Mouse (Mus musculus): Measurements from ENCODE around the gene Bcl9l. TPM values are rescaled to one million over a fixed set of nuclear protein-coding genes. Genes with fewer than 3 reads are reported as not detected.

Gene Bcl9l
- polyA plus RNA-seq, 1 experiment from 2014 or later: 7.5 TPM

DNA sequence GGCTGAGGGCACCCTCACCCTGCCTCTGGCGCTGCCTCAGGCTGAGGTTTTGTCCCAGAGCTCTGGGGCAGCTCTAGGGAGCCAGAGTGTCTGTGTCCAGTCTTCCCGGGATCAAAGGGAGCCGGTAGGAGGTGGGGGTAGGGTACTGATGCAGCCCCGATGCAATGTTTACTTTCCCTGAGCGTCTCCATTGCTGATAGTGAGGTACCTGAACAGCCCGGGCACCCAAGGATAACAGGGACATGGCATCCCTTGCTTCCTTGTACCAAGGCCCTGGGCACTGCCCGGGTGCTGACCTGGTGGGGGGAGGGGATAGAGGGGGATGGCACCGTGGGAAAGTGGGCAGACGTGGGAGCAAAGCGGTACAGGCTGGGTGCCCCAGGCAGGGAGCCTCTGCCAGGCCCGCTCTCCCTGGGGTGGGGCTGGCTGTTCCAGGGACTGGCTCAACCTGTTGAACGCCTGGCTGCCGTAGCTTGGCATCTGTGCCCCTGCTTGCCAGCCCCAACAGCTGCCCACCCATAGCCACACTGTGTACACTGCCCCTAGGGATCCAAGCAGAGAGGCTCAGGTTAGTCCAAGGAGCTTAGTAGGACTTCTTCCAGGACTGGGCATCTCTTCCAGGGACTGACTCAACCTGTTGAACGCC, 3.0 kb downstream of the Bcl9l start:
- Histone ChIP-seq H3K27me3 (replicated peaks) (no peaks in the 10 kb centered on the region), H3K9ac (peak overlapping the region; percentile 93), H3K27ac (peak overlapping the region; percentile 98), H3K9me3 (no peaks in the 10 kb centered on the region), H3K4me3 (replicated peaks) (peak overlapping the region; percentile 95), H3K36me3 (no peaks in the 10 kb centered on the region), H3K4me1 (replicated peaks) (peaks cover 73% of the 10 kb centered on the region), H3K4me2 (replicated peaks) (peak overlapping the region; percentile 86)
- 14% methylated on average over 14 of the region's 14 CpGs for WGBS
- ATAC-seq: no peak

GRCm38 (mm10) chr9:44486335-44486734, 3.7 kb downstream of the Bcl9l start:
- Histone ChIP-seq H3K4me1 (replicated peaks) (peaks cover 80% of the 10 kb centered on the region), H3K9ac (peak overlapping the region; percentile 93), H3K27ac (peak overlapping the region; percentile 98), H3K27me3 (replicated peaks) (no peaks in the 10 kb centered on the region), H3K36me3 (0 out of 2 replicates have a peak, but pooled peaks cover under 1% of the 10 kb centered on the region), H3K4me3 (replicated peaks) (peak overlapping the region; percentile 95), H3K4me2 (replicated peaks) (peak overlapping the region; percentile 86), H3K9me3 (no peaks in the 10 kb centered on the region)
- ATAC-seq: no peak
- 11% methylated on average over 3 of the region's 3 CpGs for whole genome bisulfite sequencing

DNA sequence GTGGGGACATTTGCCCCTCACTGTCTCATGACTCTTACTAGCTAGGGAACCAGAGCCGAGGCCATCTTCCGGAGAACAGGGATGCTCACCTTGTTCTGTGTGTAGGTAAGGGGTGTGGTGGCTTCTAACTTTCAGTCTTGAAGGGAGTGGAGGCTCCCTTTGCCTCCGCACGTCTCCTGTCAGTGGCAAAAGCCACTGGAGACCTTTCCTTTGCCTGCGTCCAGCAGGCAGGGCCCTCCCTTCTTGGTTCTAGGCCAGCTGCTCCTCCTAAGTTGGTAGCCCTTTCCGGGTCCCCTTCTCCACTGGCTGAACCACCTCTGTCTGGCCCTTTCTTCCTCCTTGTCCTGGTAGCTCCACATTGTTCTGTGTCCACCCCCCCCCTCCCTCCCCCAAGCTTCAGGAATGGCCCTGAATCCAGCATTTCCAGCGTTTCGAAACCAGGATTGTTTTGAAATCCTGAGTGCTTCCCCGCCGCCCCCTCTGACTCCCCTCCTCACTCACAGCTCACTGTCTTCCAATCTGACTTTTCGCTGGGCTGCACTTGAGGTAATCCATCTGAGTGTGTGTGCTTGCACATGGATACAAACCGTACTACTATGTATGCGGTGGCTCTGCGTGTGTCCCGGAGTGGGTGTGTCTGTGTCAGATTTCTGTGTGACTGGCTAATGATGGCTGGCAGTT, 4.3 kb downstream of the Bcl9l start:
- peaks cover 85% of the 10 kb centered on the region for H3K4me1 ChIP-seq (replicated peaks)

DNA sequence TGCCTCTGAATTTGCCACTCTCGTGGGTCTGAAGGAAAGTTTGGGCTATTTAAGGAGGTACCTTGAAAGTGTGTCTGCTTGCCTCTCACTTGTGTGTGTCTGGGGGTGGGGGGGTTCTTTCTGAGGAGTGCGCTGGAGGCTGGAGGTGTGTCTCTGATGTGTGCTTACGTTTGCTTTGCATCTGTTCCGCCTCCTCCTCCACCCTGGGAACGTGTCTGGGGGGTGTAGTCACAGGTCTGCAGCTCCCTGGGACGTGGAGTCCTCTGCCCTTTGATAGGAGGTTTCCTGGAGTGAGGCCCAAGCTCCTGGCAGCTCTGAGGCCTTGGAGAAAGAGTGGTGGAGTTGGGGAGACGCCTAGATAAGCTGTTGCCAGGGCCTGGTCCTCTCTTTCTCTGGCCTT, 4.8 kb downstream of the Bcl9l start:
- H3K4me1 ChIP-seq (replicated peaks): peaks cover 87% of the 10 kb centered on the region
- peak; percentile 54 for ATAC-seq
- H3K9ac ChIP-seq: peak overlapping the region; percentile 93
- H3K9me3 ChIP-seq: no peaks in the 10 kb centered on the region
- H3K4me2 ChIP-seq (replicated peaks): peak overlapping the region; percentile 86
- 7% methylated on average over 7 of the region's 7 CpGs for whole genome bisulfite sequencing
- H3K27ac ChIP-seq: peak overlapping the region; percentile 98
- H3K4me3 ChIP-seq (replicated peaks): peak overlapping the region; percentile 95
- H3K36me3 ChIP-seq: 0 out of 2 replicates have a peak, but pooled peaks cover 4% of the 10 kb centered on the region
- H3K27me3 ChIP-seq (replicated peaks): no peaks in the 10 kb centered on the region

More for the DNA sequence above, 4.3 kb downstream of the Bcl9l start:
- Histone ChIP-seq H3K27ac (peak overlapping the region; percentile 98), H3K4me3 (replicated peaks) (peak overlapping the region; percentile 95), H3K4me2 (replicated peaks) (peak overlapping the region; percentile 86), H3K9me3 (no peaks in the 10 kb centered on the region), H3K36me3 (0 out of 2 replicates have a peak, but pooled peaks cover 4% of the 10 kb centered on the region), H3K9ac (peak overlapping the region; percentile 93), H3K27me3 (replicated peaks) (no peaks in the 10 kb centered on the region)
- 13% methylated on average over 15 of the region's 15 CpGs for WGBS
- ATAC-seq: no peak

DNA sequence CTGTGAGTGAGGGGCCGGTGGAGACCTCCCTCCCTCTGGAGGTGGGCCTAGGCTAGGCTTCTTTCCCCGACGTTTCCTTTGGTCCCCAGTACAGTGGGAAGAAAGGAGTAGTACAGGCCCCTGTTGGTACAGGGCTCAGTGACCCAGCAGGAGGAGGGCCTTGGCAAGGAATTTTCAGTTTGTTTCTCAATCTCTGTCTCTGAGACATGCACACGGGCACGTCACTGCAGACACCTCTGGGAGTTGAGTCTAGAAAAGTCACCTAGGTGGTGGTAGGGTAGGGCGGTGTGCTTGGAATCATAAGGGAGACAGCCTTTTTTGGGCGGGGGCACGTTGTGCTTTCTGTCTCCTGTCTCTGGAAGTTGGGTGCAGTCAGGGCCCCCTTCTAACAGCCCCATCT, 5.8 kb downstream of the Bcl9l start:
- peak overlapping the region; percentile 39; the same call in 1 of the 2 replicates for H3K9ac ChIP-seq
- H3K4me3 ChIP-seq (replicated peaks): peak overlapping the region; percentile 95; the same call in 1 of the 2 replicates
- H3K9me3 ChIP-seq: no peaks in the 10 kb centered on the region
- no peak for ATAC-seq
- H3K27ac ChIP-seq: peak overlapping the region; percentile 98
- WGBS: 28% methylated on average over 8 of the region's 8 CpGs
- peak overlapping the region; percentile 86 for H3K4me2 ChIP-seq (replicated peaks)
- H3K27me3 ChIP-seq (replicated peaks): no peaks in the 10 kb centered on the region
- peaks cover 94% of the 10 kb centered on the region for H3K4me1 ChIP-seq (replicated peaks)
- 0 out of 2 replicates have a peak, but pooled peaks cover 4% of the 10 kb centered on the region for H3K36me3 ChIP-seq

- Histone ChIP-seq H3K36me3 (0 out of 2 replicates have a peak, but pooled peaks cover 4% of the 10 kb centered on the region), H3K9me3 (no peaks in the 10 kb centered on the region), H3K4me2 (replicated peaks) (peak overlapping the region; percentile 86), H3K4me3 (replicated peaks) (peak overlapping the region; percentile 95), H3K27ac (peak overlapping the region; percentile 98), H3K9ac (peak overlapping the region; percentile 39), H3K4me1 (replicated peaks) (peaks cover 97% of the 10 kb centered on the region), H3K27me3 (replicated peaks) (no peaks in the 10 kb centered on the region)
- peak; percentile 10 for ATAC-seq
- 13% methylated on average over 5 of the region's 5 CpGs for WGBS
Measured at GRCm38 (mm10) chr9:44488855-44489381, 6.3 kb downstream of the Bcl9l start.

DNA sequence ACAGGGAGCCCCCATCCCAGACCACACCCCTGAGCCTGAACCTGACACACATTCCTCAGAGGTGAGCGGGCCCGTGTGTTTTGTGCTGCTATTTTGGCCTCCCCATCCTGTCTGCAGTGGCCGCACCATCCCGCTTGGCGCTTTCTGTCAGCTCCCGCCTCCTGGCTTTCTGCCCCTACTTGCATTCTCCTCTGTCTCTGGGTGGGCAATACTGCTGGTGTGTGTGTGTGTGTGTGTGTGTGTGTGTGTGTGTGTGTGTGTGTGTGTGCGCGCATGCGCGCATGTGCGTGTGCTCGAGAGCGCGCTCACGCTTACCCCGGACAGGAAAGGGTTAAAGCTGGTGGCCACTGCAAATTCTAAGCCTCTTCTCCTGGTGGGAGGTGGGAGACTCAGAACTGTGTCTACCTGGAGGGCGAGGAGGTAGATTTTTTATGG, 7.0 kb downstream of the Bcl9l start:
- peak overlapping the region; percentile 98 for H3K27ac ChIP-seq
- H3K9ac ChIP-seq: no peak overlapping the region
- 10% methylated on average over 17 of the region's 17 CpGs for WGBS
- H3K36me3 ChIP-seq: 0 out of 2 replicates have a peak, but pooled peaks cover 4% of the 10 kb centered on the region
- no peaks in the 10 kb centered on the region for H3K9me3 ChIP-seq
- H3K4me1 ChIP-seq (replicated peaks): peaks cover 97% of the 10 kb centered on the region
- peak overlapping the region; percentile 86 for H3K4me2 ChIP-seq (replicated peaks)
- no peak for ATAC-seq
- H3K4me3 ChIP-seq (replicated peaks): peak overlapping the region; percentile 20
- no peaks in the 10 kb centered on the region for H3K27me3 ChIP-seq (replicated peaks)

DNA sequence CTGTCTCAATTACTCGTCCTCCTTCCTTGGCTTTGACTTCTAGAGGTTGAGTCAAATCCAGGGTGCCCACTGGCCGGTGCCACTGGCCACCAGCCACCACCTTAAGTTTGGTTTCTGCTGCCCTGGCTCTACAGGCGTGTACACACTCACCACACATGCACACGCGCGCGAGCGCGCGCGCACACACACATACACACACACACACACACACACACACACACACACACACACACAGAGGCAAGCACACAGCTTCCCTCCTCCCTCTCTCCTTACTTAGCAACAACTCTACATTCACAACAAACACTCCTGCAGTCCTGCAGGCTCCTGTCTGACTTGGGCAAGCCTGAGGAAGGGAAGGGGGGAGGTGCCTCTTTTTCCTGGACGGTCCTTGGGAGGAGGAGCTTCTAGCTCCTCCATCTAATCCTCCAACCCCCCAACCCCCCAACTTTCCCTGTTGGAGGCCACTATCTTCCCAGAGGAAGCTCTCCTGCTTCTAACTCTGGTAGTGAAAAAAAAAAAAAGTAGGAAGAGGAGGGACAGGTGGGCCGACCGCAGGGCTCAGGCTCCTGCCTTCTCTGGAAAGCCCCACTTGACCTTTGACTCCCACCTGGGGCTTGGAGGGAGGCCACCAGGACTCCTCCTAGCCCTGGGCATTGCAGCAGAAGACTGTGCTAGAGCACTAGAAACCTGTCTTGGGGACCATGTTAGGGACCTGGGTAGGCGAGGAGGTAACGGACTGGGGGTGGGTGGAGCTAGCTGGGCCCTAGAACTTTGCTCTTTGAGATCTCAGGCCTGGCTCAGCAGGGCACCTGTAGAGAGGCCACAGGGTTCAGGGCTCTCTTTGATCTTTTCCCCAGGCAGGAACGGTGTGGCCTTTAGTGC, 7.7 kb downstream of the Bcl9l start:
- 20% methylated on average over 17 of the region's 17 CpGs for WGBS
- ATAC-seq: peak; percentile 37
- peak overlapping the region; percentile 98 for H3K27ac ChIP-seq
- peaks cover 97% of the 10 kb centered on the region for H3K4me1 ChIP-seq (replicated peaks)
- no peaks in the 10 kb centered on the region for H3K9me3 ChIP-seq
- H3K9ac ChIP-seq: no peak overlapping the region; the same call in 1 of the 2 replicates
- H3K27me3 ChIP-seq (replicated peaks): no peaks in the 10 kb centered on the region
- H3K4me2 ChIP-seq (replicated peaks): peak overlapping the region; percentile 86
- peak overlapping the region; percentile 20; the same call in 1 of the 2 replicates for H3K4me3 ChIP-seq (replicated peaks)
- 0 out of 2 replicates have a peak, but pooled peaks cover 4% of the 10 kb centered on the region for H3K36me3 ChIP-seq

DNA sequence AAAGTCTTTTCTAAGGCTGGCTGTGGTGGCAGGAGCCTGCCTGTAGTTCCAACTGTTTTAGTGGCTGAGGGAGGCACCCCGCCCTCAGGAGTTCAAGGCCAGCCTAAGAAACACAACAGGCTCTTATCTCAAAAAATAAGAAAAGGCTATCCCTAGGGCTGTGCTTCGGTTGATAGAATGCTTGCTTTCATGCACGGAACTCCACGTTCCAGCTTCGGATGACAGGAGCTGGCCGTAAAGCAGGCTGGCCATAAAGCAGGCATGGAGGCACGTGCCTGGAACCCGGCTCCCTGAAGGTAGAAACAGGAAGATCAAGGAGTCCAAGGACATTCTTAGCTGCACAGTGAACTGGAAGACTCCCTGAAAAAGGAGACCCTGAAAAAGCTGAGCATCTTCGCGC, 8.7 kb downstream of the Bcl9l start:
- H3K4me1 ChIP-seq (replicated peaks): peaks cover 94% of the 10 kb centered on the region
- no peaks in the 10 kb centered on the region for H3K27me3 ChIP-seq (replicated peaks)
- peak overlapping the region; percentile 86; the same call in 1 of the 2 replicates for H3K4me2 ChIP-seq (replicated peaks)
- peak overlapping the region; percentile 98 for H3K27ac ChIP-seq
- no peak overlapping the region for H3K4me3 ChIP-seq (replicated peaks)
- H3K9ac ChIP-seq: no peak overlapping the region
- 56% methylated on average over 10 of the region's 10 CpGs for WGBS
- H3K9me3 ChIP-seq: no peaks in the 10 kb centered on the region
- no peak for ATAC-seq
- H3K36me3 ChIP-seq: 0 out of 2 replicates have a peak, but pooled peaks cover 4% of the 10 kb centered on the region

DNA sequence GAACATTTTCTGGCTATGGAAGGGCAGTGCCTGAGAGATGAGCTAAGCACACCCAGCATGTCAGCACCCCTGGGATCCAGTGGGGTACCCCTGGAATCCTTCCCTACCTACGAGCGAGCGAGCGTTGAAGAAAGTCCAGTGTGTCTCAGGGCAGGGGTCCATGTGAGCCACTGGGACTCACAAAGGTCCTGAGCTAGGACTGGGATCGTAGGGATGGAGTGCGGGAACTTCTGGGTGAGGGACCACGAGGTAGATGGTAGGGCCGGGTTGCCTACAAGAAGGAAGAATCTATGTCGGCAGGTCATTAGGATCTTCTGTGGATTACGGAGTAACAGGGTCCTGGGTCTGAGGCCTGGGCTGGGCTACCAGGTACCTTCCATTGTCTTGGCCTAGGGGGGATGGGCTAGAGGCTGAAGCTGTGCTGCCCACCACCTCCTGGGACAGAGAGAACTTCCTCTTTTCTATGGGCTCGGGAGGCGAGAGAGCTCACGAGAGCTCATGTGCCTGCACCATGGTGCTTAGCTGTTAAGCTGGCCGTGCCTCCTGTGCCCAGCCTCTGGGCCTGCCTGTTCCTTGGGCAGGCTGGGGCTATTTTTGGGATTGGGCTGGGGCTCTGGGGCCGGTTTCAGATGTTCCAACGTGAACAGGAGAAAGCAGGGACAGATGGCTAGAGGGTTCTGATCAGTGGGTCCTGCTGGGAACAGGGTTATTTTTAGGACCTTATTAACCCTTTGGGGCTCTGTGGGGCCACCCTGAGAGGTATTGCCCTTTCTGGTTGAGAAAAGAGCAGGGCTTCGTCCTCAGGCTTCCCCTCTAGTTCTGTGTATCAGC, 10.2 kb downstream of the Bcl9l start:
- Histone ChIP-seq H3K9ac (no peak overlapping the region), H3K4me1 (replicated peaks) (peaks cover 94% of the 10 kb centered on the region), H3K27me3 (replicated peaks) (no peaks in the 10 kb centered on the region), H3K4me3 (replicated peaks) (no peak overlapping the region), H3K4me2 (replicated peaks) (no peak overlapping the region), H3K36me3 (0 out of 2 replicates have a peak, but pooled peaks cover 4% of the 10 kb centered on the region), H3K27ac (no peak overlapping the region), H3K9me3 (no peaks in the 10 kb centered on the region)
- ATAC-seq: no peak
- WGBS: 70% methylated on average over 17 of the region's 17 CpGs
